Mouse (Mus musculus) embryonic facial prominence, embryonic 11.5 days (tissue): Measurements from ENCODE around the gene Clic4. TPM values are rescaled to one million over a fixed set of nuclear protein-coding genes. Genes with fewer than 3 reads are reported as not detected.

Source experiments
- ATAC-seq: fragments of 200-750 bp; cut with Nextera tagmentation; replicated peaks from 2 replicates; pipeline ENCODE4 v1.8.0; 2017; ENCODE audit warnings: low read depth; ENCODE audit not compliant: insufficient number of reproducible peaks, low FRiP score, low TSS enrichment
- DNase-seq: peaks from one replicate; pipeline ENCODE4 v3.0.0-alpha.2; 2015; ENCODE audit warnings: low spot score
- H3K27ac ChIP-seq: fragments of 300-500 bp; sonication (generic); replicated peaks from 2 replicates; pipeline ENCODE4 v1.5.1; 2014; ENCODE audit warnings: mild to moderate bottlenecking, low read depth, low read length, control low read depth
- H3K27me3 ChIP-seq: fragments of 300-500 bp; sonication (generic); 2 replicates; pipeline ENCODE4 v1.6.1; 2014; ENCODE audit warnings: mild to moderate bottlenecking, low read length, moderate library complexity, mixed read lengths; ENCODE audit not compliant: control insufficient read depth, insufficient read depth
- H3K36me3 ChIP-seq: fragments of 300-500 bp; sonication (generic); replicated peaks from 2 replicates; pipeline ENCODE4 v1.6.1; 2014; ENCODE audit warnings: low read depth, mild to moderate bottlenecking, low read length, moderate library complexity, mixed read lengths; ENCODE audit not compliant: control insufficient read depth, insufficient read depth
- H3K4me1 ChIP-seq: fragments of 300-500 bp; sonication (generic); 2 replicates; pipeline ENCODE4 v1.6.1; 2014; ENCODE audit warnings: low read length, mixed read lengths; ENCODE audit not compliant: control insufficient read depth, insufficient read depth
- H3K4me2 ChIP-seq: fragments of 300-500 bp; sonication (generic); 2 replicates; pipeline ENCODE4 v1.6.1; 2014; ENCODE audit warnings: low read depth, mild to moderate bottlenecking, control low read depth, low read length, moderate library complexity
- H3K4me3 ChIP-seq: fragments of 300-500 bp; sonication (generic); 2 replicates; pipeline ENCODE4 v1.5.1; 2014; ENCODE audit warnings: low read depth, low read length, control low read depth
- H3K9ac ChIP-seq: fragments of 300-500 bp; sonication (generic); replicated peaks from 2 replicates; pipeline ENCODE4 v1.6.1; 2014; ENCODE audit warnings: mild to moderate bottlenecking, control low read depth, low read length
- H3K9me3 ChIP-seq: fragments of 300-500 bp; sonication (generic); replicated peaks from 2 replicates; pipeline ENCODE4 v1.6.1; 2016; ENCODE audit warnings: mild to moderate bottlenecking, low read length, inconsistent platforms, mixed read lengths; ENCODE audit not compliant: control insufficient read depth
- WGBS: fragments of 180-500 bp; shearing (Covaris S2); extraction: QIAGEN DNeasy Blood & Tissue Kit; methylation state at CpG from one replicate; pipeline ENCODE4 v1.1.7; 2014; 5-methylcytosine and 5-hydroxymethylcytosine counted together
- polyA plus RNA-seq: library from polyadenylated mRNA; unstranded; fragments of >200 nt; fragmentation: Nextera tagmentation; extraction: Ambion mirVana; gene quantifications from 2 replicates; pipeline ENCODE4 v1.2.1, GENCODE M21; 2014

The Clic4 gene
- polyA plus RNA-seq, 1 experiment from 2014 or later: 156 TPM

DNA sequence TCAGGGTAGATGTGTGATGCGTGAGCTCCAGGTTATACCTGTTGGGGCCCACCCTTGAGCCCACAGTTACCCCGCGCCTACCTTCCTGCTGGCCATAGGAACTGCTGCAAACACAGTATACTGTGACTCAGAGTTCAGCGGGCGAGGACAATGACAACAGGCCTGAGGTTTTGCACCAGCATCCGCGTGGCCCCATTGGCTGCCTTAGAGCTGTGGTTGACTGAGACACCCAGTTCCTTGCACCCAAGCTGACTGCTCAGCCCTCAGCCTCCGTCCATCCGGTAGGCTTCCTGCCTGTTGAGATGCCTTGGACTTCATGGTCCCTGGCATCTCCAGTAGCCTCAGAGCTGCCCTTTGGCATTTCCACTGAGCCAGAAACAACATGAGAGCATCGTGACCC, 103.5 kb downstream of the Clic4 start:
- H3K36me3 ChIP-seq: no peaks in the 10 kb centered on the region

GRCm38 (mm10) chr4:135167816-135168527, 104.6 kb downstream of the Clic4 start:
- Histone ChIP-seq H3K36me3 (no peaks in the 10 kb centered on the region), H3K9ac (no peak overlapping the region), H3K4me1 (peaks cover 19% of the 10 kb centered on the region), H3K4me2 (no peak overlapping the region), H3K9me3 (no peaks in the 10 kb centered on the region), H3K4me3 (no peak overlapping the region), H3K27me3 (peaks cover 12% of the 10 kb centered on the region; the same call in 1 of the 2 replicates), H3K27ac (no peak overlapping the region)
- ATAC-seq: no peak
- WGBS: 45% methylated on average over 7 of the region's 7 CpGs
- no peak for DNase-seq

More for the DNA sequence above, 103.5 kb downstream of the Clic4 start:
- H3K4me3 ChIP-seq: no peak overlapping the region
- peaks cover 9% of the 10 kb centered on the region; the same call in 1 of the 2 replicates for H3K27me3 ChIP-seq
- ATAC-seq (no peak), DNase-seq (no peak)
- no peaks in the 10 kb centered on the region for H3K9me3 ChIP-seq
- WGBS: 70% methylated on average over 10 of the region's 10 CpGs
- H3K9ac ChIP-seq: no peak overlapping the region
- H3K4me1 ChIP-seq: peaks cover 23% of the 10 kb centered on the region
- no peak overlapping the region for H3K4me2 ChIP-seq
- no peak overlapping the region for H3K27ac ChIP-seq

DNA sequence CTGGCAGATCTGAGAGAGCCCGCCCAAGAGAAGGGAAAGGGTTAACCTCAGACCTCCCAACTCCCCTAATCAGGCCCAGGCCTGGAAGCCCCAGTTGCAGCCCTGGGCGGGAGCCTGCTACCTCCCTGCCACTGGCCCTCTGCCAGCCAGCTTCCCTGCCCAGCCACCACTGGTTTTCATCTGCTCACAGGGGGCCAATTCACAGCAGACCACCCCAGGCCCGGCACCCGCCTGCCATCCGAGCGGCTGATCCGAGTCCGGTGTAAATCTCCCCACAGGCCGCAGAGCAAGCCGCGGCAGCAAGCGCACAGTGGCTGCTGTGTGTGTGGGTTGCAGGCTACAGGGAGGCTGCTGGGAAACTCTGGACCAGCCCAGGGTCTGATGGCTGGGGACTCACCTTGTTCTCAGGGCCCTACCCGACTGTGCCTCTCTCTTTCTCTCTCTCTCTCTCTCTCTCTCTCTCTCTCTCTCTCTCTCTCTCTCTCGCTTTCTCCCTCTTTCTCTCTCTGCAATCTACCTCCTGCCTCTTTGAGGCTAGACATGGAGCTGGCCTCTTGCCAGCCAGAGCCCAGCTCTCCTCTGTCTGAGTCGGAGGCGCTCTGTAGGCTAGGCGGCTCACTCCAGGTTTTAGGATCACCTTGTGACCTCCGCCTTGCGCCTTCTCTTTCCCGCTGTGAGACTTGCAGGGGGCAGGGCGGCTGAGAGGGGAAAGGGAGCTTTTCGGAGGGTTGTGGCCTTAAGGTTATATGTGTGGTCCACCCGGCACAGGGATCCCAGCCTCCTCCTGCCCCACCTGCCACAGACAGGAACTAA, 106.0 kb downstream of the Clic4 start:
- Histone ChIP-seq H3K4me1 (peaks cover 18% of the 10 kb centered on the region), H3K9ac (peak overlapping the region; percentile 46), H3K27me3 (peaks cover 12% of the 10 kb centered on the region; the same call in 1 of the 2 replicates), H3K4me2 (peak overlapping the region; percentile 34), H3K9me3 (no peaks in the 10 kb centered on the region), H3K27ac (peak overlapping the region; percentile 67), H3K36me3 (no peaks in the 10 kb centered on the region), H3K4me3 (peak overlapping the region; percentile 6; the same call in 1 of the 2 replicates)
- peak; percentile 86 for DNase-seq
- peak; percentile 75 for ATAC-seq
- WGBS: 1% methylated on average over 23 of the region's 23 CpGs

DNA sequence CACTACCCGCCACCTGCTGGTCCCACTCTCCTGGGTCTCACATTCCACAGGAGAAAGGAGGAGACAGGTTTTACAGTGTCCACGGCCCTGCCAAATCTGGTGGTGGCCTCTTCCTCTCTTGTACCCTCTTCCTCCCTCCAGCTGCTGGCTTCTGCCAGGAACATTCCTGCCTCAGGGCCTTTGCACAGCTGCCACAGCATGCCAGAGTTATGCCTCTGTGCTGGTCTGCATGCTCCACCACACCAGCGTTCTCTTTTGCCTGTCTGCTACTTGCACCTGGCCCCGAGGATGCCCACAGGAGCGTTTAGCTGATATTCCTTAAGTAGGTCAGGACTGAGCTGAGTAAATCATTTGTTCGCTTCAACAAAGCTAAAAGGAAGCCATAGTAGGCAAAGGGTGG, 106.9 kb downstream of the Clic4 start:
- Histone ChIP-seq H3K27ac (no peak overlapping the region), H3K4me3 (no peak overlapping the region), H3K4me2 (no peak overlapping the region), H3K27me3 (peaks cover 12% of the 10 kb centered on the region; the same call in 1 of the 2 replicates), H3K36me3 (no peaks in the 10 kb centered on the region), H3K4me1 (peaks cover 18% of the 10 kb centered on the region), H3K9me3 (no peaks in the 10 kb centered on the region), H3K9ac (no peak overlapping the region)
- 51% methylated on average over 6 of the region's 6 CpGs for WGBS
- ATAC-seq: no peak
- DNase-seq: no peak

Other genes starting within 250 kb of the Clic4 start
- gene Runx3, start 152.2 kb downstream of the Clic4 start, polyA plus RNA-seq: 0.48 and 0.86 TPM in 2 replicates
- gene Srrm1, start 80.5 kb upstream of the Clic4 start, polyA plus RNA-seq: 245 and 269 TPM in 2 replicates
- 0.72 and 1.3 TPM in 2 replicates for gene Ncmap, start 125.4 kb upstream of the Clic4 start, polyA plus RNA-seq
- gene Rcan3, start 161.0 kb upstream of the Clic4 start, polyA plus RNA-seq: 8.5 and 10.7 TPM in 2 replicates
- 0.08 and 0.32 TPM in 2 replicates for gene Stpg1, start 222.0 kb upstream of the Clic4 start, polyA plus RNA-seq
- 2.6 and 3.0 TPM in 2 replicates for gene Nipal3, start 222.2 kb upstream of the Clic4 start, polyA plus RNA-seq